Mouse (Mus musculus): ENCODE data around the gene Pfn5. TPM values are rescaled to one million over a fixed set of nuclear protein-coding genes. Genes with fewer than 3 reads are reported as not detected.

Gene Pfn5
- not detected in 2 replicates for polyA plus RNA-seq (2012; rRNA removed)

DNA sequence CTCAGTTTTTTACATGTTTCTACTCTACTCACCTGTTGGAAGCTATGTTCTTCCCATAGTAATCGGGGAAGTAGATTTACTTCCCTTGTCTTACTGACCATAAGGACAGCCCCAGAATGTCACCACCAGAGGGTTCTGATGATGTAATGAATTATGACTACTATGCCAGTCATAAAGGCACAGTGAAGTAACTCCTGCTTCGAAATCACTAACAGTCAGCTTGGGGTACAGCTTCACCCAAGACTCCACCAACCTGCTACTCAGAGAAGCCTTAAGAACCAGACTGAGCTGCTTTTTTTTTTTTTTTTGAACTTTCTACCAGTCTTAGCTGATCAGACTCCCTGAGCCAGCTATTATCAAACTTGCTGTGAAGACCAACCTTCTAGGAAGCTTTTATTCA lies at the start of gene Pfn5, which contains the start of gene Asb12:
TSS of gene Pfn5 (plus strand) at position 218 of the 400 bp plus-strand sequence.
TSS of gene Asb12 (minus strand) at position 101 of the 400 bp plus-strand sequence.

Other genes starting within 250 kb of the Pfn5 start
- gene Amer1, start 113.2 kb upstream of the Pfn5 start, polyA plus RNA-seq (2012; rRNA removed): 9.8 and 10.1 TPM in 2 replicates
- 0.56 and 1.1 TPM in 2 replicates for gene Asb12, start 117 bp upstream of the Pfn5 start, polyA plus RNA-seq (2012; rRNA removed)
- 51.9 and 53.0 TPM in 2 replicates for gene Zc4h2, start 100.4 kb downstream of the Pfn5 start, polyA plus RNA-seq (2012; rRNA removed)
- 3.8 TPM in 2 replicates for gene Zc3h12b, start 153.6 kb downstream of the Pfn5 start, polyA plus RNA-seq (2012; rRNA removed)